Mouse (Mus musculus): Measurements from ENCODE around the gene Exoc3l4.

Exoc3l4 gene

GRCm38 (mm10) chr12:111455311-111455846 lies 38.6 kb downstream of the Exoc3l4 start:
- no peak for DNase-seq

GRCm38 (mm10) chr12:111455860-111456259 lies 39.0 kb downstream of the Exoc3l4 start:
- DNase-seq, result no peak

DNA sequence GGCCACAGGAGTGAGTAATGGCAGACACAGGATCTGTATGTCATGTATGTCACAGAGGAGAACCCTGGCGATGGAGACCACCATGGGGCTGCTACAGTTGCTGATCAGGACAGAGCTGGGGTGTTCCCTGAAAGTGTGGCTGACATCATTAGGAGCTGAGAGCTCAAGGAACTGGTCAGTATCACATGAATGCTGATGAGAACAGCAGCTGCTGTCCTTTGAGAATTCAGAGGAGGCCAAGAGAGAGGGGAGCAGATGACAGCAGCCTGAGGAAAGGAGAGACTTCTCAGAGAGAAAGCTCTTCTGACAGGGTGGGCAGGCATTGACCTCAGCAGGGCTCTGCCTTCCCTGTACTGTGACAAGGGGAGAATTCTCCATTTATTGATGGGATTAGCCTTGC lies 40.9 kb downstream of the Exoc3l4 start:
- DNase-seq, result no peak

DNA sequence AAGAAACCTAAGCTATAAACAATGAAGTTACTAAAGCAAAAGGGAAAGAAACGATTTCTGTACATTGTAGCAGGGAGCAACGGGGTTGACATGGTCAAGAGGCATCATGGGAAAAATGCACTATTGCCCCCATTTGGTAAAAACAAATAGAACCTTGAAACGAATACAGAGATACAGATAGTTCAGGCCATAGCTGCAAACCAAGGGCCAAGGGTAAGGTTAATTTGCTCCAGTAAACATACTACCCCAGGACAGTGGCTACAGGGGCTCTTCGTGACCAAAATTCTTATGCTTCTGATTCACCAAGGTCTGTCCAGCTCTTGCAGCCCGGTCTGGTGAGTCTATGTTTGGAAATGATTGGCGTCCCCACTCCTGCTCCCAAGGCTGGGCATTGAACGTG lies 46.8 kb downstream of the Exoc3l4 start:
- no peak for DNase-seq

DNA sequence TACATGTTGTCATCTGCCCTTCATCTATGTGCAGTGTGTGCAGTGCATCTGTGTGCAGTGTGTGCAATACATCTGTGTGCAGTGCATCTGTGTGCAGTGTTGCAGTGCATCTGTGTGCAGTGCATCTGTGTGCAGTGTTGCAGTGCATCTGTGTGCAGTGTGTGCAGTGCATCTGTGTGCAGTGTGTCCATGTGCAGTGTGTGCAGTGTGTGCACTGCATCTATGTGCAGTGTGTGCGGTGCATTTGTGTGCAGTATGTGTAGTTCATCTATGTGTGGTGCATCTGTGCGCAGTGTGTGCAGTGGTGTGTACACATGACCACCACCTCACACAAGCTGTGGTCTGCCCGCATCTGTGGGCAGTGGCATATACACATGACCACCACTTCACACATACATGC lies 49.6 kb downstream of the Exoc3l4 start:
- DNase-seq, result no peak

- no peak for DNase-seq
Observed at GRCm38 (mm10) chr12:111468206-111468605, 51.4 kb downstream of the Exoc3l4 start.

DNA sequence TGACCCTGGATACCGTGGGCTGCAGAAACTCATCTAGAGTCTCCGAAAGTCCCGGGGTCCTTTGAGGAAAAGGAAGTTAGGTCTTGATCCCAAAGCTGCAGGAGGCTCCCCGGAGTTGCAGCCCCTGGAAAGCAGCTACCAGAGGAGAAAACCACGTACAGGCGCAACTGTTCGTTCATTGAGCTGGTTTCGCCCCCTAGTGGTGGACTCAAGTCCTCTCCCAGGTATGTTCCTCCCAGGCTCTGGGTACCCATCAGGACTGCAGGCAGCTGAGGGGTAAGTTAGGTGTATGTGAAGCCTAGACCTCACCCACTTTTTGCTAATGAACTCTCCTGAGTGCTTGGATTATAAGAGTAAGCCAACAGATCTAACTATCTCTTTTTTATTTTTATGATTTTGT lies 52.7 kb downstream of the Exoc3l4 start:
- peak; percentile 87 for DNase-seq

DNA sequence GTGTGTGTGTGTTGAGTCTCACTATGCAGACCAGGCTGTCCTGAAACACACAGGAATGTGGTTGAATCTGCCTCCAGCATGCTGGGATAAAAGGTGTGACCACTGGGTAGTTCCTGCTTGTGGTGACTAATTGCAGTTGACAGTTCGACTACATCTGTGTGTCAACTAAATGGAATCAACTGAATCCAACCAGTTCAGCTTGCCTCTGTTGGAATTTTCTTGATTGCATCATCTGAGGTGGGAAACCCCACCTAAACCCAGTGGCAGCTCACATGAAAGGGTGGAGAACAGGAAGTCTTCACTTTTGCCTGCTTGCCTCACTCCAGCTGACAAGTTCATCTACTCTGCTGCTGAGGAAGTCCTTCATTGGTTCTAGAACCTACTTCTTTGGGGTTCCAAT lies 54.3 kb downstream of the Exoc3l4 start:
- DNase-seq, result no peak

DNA sequence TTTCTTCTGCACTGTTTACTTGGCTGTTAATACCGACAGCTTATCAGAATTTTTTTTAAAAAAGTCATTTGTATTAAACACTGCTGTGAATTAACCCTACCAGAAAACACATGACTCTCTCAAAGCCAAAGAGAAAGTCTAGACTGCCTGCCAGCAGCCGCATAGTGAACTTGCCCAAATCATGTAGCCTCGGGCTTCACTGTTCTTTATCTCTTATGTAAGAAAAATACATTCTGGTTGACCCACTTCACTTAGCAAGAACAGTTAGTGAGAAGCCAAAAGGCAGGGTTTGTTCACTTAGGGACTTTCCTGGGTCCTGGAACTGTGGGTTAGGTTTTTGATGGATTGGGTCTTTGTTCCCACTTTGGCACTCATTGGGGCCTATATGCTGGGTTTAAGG lies 54.9 kb downstream of the Exoc3l4 start:
- no peak for DNase-seq

DNA sequence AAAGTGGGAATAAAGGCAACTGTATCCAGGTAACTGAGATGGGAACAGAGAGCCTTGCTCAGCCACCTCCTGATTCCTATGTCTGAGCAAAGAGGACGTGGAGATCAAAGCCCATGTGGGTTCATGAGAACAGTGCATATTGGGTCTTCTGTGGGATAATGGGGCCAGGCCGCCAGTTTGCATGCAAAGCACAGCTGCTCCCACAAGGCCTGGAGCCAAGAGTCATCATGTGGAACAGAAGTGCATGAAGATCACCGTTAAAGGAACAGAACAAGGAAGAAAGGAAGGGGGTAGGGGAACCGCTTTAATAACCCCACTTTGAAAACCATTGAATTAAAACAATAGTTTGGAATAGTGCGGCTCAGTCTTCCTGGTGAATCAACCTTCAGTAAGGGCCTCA lies 56.1 kb downstream of the Exoc3l4 start:
- DNase-seq, result no peak

DNA sequence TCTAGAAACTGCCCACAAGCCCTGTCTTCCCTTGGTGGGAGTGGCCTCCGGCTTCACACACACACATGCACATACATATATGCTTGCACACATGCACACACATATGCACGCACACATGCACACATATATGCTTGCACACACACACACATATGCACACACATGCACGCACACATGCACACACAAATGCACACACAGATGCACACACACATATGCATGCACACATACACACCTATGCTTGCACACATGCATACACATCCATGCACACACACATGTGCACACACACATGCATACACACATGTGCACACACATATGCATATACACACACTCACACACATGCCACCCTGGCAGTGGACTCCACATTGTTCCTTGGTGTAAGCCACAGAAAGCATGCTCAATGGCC lies 57.6 kb downstream of the Exoc3l4 start:
- DNase-seq, result no peak

DNA sequence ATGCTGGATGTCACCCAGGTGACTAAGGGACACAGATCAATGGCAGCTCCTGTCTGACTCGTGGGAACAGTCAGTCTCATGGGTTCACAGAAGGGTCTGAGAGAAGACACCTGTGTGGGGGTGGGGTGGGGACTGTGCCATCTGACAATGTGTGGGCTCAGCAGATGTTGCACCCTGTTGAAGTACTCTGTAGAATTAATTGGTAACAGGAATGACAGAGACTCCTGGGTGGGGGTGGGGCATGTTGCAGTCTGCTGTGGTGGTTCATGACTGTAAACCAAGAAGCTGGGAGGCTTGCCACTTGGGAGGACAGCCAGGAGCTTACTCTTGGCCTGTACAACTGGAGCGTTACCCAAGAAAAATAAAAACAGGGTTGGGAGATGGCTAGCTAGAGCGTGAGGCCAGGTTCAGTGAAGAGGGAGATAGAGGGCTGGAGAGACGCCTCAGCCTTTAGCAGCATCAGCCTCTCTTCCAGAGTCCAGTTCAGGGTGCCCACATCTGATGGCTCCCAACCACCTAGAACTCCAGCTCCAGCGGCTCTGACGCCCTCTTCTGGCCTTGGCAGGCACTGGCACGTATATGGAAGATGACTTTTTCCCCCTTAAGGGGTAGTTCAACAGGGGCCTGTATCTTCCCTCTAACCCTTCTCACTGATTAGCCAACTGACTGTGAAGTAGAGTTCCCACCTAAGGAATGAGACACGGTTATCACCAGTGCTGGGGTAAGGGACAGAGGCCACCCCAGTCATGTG lies 58.3 kb downstream of the Exoc3l4 start:
- DNase-seq, result no peak

DNA sequence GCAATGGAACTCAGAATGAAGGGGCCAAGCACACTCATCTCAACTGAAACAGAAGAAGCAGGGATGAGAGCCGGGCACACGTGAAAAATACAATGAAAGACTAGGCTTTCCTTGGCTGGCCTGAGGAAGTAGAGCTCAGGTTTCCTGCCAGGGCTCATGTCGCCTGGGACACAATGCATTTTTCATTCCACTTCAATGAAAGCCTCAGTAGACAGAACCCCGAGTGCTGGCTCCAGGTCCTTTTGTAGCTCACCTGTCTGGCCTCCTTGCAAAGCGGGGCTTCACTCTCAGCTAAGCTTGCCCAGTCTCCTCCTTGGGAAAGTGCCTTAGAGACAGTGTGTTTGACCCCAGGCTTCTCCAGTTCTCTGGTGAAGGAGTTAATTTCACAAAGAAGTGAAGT lies 62.1 kb downstream of the Exoc3l4 start:
- no peak for DNase-seq

DNA sequence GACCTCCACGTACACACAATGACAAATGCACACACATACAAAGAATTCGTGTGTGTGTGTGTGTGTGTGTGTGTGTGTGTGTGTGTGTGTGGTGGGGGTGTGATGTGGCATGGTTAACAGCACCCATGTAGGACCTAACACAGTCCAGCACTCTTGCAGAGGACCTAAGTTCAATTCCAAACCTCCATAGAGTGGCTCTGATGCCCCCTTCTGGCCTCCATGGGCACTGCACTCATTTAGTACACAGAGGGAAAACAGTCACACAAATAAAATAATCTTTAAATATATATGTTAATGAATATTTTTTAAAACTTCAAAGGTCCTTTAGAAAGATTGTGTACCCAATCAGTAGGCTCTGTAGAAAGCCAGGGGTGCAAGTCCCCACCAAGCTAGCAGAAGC lies 63.1 kb downstream of the Exoc3l4 start:
- peak; percentile 54 for DNase-seq
